Mouse (Mus musculus): Measurements from ENCODE around the gene Maml2. TPM values are rescaled to one million over a fixed set of nuclear protein-coding genes. Genes with fewer than 3 reads are reported as not detected.

Gene Maml2
- polyA plus RNA-seq, 1 experiment from 2014 or later = 10.0 TPM

- H3K36me3 ChIP-seq (replicated peaks) = no peaks in the 10 kb centered on the region
- no peak overlapping the region for H3K4me3 ChIP-seq
- no peak for ATAC-seq (replicated peaks)
- H3K4me2 ChIP-seq = no peak overlapping the region
- no peak overlapping the region for H3K9ac ChIP-seq
- H3K4me1 ChIP-seq = no peaks in the 10 kb centered on the region
- WGBS = 46% methylated on average over 1 of the region's 1 CpGs
- H3K9me3 ChIP-seq = no peaks in the 10 kb centered on the region
- no peak overlapping the region for H3K27ac ChIP-seq
- H3K27me3 ChIP-seq (replicated peaks) = no peaks in the 10 kb centered on the region
These were observed 193.3 kb downstream of the Maml2 start for GRCm38 (mm10) chr9:13491107-13491506.

- no peak overlapping the region for H3K27ac ChIP-seq
- no peak overlapping the region for H3K9ac ChIP-seq
- WGBS = 89% methylated on average over 9 of the region's 9 CpGs
- no peaks in the 10 kb centered on the region for H3K27me3 ChIP-seq (replicated peaks)
- no peaks in the 10 kb centered on the region for H3K4me1 ChIP-seq
- no peak for ATAC-seq (replicated peaks)
- H3K9me3 ChIP-seq = no peaks in the 10 kb centered on the region
- no peak overlapping the region for H3K4me3 ChIP-seq
- no peak overlapping the region for H3K4me2 ChIP-seq
- no peaks in the 10 kb centered on the region for H3K36me3 ChIP-seq (replicated peaks)
These were observed 194.3 kb downstream of the Maml2 start for GRCm38 (mm10) chr9:13491854-13492620.

DNA sequence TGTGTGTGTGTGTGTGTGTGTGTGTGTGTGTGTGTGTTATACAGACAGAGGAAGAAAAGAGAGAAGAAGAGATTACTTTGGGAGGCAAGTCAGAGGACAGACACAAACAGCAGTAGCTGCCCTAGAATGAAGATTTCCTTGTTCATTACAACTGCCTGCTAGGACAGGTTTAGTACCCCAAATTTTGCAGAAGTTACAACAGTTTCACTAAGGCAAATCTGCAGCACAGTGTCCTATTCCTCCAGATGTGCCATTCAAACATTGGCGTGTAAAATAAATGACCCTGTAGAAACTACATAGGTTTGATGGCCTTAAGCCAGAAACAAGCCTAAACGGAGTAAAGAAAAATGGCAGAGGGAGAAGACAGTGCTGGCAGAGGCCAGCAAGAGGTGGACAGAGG is 195.1 kb downstream of the Maml2 start:
- Histone ChIP-seq H3K9me3 (no peaks in the 10 kb centered on the region), H3K36me3 (replicated peaks) (no peaks in the 10 kb centered on the region), H3K4me3 (no peak overlapping the region), H3K4me2 (no peak overlapping the region), H3K27me3 (replicated peaks) (no peaks in the 10 kb centered on the region), H3K9ac (no peak overlapping the region), H3K27ac (no peak overlapping the region), H3K4me1 (no peaks in the 10 kb centered on the region)
- 84% methylated on average over 2 of the region's 2 CpGs for WGBS
- ATAC-seq (replicated peaks) = no peak

DNA sequence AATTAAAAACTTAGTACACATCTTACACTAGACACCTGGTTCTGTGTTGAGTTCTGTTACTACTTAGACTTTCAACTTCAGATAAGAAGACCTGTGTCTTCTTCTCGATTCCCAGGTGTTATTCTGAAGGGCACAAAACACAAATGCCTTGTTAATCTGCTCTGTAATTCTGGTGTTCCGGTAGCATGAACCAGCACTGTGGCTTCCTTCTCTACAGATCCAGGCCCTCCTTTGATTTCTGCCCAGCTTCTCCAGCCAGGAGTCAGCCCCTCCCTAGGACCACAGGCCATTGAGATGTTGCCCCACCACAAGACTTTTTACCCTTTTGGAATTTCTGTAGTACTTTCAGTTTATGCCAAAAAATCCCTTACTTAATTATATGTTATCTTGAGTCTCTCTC is 196.0 kb downstream of the Maml2 start:
- ATAC-seq (replicated peaks) = no peak
- H3K27me3 ChIP-seq (replicated peaks) = no peaks in the 10 kb centered on the region
- no peak overlapping the region for H3K4me3 ChIP-seq
- no peaks in the 10 kb centered on the region for H3K36me3 ChIP-seq (replicated peaks)
- H3K27ac ChIP-seq = no peak overlapping the region
- WGBS = 83% methylated on average over 2 of the region's 2 CpGs
- no peaks in the 10 kb centered on the region for H3K9me3 ChIP-seq
- H3K4me1 ChIP-seq = no peaks in the 10 kb centered on the region
- H3K9ac ChIP-seq = no peak overlapping the region
- no peak overlapping the region for H3K4me2 ChIP-seq

DNA sequence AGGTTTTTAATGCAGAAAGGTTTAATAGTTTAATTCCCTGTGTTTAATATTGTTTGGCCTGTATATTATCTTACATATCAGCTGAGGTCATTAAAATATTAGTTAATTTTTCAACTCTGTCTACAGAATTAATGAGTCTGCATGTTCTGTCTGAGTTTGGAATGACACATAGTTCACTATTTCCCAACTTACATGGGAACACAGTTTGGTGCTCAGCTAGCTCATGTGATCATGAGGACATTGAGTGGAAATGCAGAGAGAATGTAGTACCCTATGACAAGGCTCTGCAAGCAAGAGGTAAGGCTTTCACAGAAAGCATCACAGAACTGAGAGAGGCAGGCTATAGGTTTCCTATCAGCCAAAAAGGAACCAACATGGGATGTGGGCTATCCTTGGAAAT is 197.8 kb downstream of the Maml2 start:
- Histone ChIP-seq H3K27ac (no peak overlapping the region), H3K4me2 (no peak overlapping the region), H3K27me3 (replicated peaks) (no peaks in the 10 kb centered on the region), H3K9me3 (no peaks in the 10 kb centered on the region), H3K4me1 (0 out of 2 replicates have a peak, but pooled peaks cover 2% of the 10 kb centered on the region), H3K36me3 (replicated peaks) (no peaks in the 10 kb centered on the region), H3K9ac (no peak overlapping the region), H3K4me3 (no peak overlapping the region)
- ATAC-seq (replicated peaks) = no peak

DNA sequence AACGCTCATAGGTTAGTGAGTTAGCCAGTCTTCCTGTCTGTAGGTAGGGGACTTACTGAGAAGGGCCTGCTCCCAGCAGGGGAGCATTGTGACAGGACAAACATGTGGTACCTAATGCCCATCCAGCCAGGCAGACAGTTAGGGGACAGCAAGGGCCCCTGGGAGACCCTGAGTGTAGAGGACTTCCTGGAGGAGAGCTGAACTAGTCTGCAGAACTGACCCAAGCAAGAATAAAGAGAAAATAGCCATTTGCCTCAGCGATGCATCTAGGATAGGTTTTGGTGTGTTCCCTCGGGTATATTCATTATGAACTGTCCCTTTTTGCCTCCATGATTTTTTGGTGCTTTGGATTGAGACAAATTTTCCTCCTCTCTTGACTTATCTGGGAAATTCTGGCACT is 199.3 kb downstream of the Maml2 start:
- Histone ChIP-seq H3K4me2 (no peak overlapping the region), H3K27ac (no peak overlapping the region), H3K27me3 (replicated peaks) (no peaks in the 10 kb centered on the region), H3K4me1 (0 out of 2 replicates have a peak, but pooled peaks cover 2% of the 10 kb centered on the region), H3K36me3 (replicated peaks) (no peaks in the 10 kb centered on the region), H3K9ac (no peak overlapping the region), H3K4me3 (no peak overlapping the region), H3K9me3 (no peaks in the 10 kb centered on the region)
- WGBS = 72% methylated on average over 3 of the region's 3 CpGs
- no peak for ATAC-seq (replicated peaks)

GRCm38 (mm10) chr9:13497690-13498333 is 200.1 kb downstream of the Maml2 start:
- H3K4me2 ChIP-seq = no peak overlapping the region
- H3K9me3 ChIP-seq = no peaks in the 10 kb centered on the region
- no peak overlapping the region for H3K4me3 ChIP-seq
- 0 out of 2 replicates have a peak, but pooled peaks have one; percentile 56 for ATAC-seq (replicated peaks)
- H3K36me3 ChIP-seq (replicated peaks) = no peaks in the 10 kb centered on the region
- no peak overlapping the region for H3K27ac ChIP-seq
- WGBS = 75% methylated on average over 7 of the region's 7 CpGs
- H3K27me3 ChIP-seq (replicated peaks) = no peaks in the 10 kb centered on the region
- 0 out of 2 replicates have a peak, but pooled peaks cover 2% of the 10 kb centered on the region for H3K4me1 ChIP-seq
- no peak overlapping the region for H3K9ac ChIP-seq

DNA sequence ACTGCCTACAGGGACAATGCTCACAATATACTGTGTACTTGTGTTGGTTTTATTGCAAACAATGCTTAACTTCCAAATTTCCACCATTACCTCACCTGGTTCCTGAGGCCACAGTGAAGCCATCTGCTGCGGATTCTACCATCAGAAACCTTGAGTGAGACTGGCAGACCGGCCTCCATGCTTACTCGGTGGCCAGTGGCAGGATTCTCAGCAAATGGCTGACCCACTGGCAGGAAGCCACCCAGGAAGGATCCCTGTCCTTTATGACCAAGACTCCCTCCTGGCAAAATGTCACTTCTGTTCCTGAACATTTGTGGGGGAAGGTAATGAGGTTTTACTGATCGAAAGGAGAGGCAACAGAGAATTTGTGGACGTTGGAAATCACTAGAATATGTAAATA is 202.3 kb downstream of the Maml2 start:
- no peaks in the 10 kb centered on the region for H3K27me3 ChIP-seq (replicated peaks)
- no peak overlapping the region for H3K4me2 ChIP-seq
- no peak for ATAC-seq (replicated peaks)
- H3K27ac ChIP-seq = no peak overlapping the region
- no peaks in the 10 kb centered on the region for H3K36me3 ChIP-seq (replicated peaks)
- H3K4me1 ChIP-seq = 0 out of 2 replicates have a peak, but pooled peaks cover 2% of the 10 kb centered on the region
- no peaks in the 10 kb centered on the region for H3K9me3 ChIP-seq
- H3K4me3 ChIP-seq = no peak overlapping the region
- no peak overlapping the region for H3K9ac ChIP-seq
- WGBS = 86% methylated on average over 5 of the region's 5 CpGs

DNA sequence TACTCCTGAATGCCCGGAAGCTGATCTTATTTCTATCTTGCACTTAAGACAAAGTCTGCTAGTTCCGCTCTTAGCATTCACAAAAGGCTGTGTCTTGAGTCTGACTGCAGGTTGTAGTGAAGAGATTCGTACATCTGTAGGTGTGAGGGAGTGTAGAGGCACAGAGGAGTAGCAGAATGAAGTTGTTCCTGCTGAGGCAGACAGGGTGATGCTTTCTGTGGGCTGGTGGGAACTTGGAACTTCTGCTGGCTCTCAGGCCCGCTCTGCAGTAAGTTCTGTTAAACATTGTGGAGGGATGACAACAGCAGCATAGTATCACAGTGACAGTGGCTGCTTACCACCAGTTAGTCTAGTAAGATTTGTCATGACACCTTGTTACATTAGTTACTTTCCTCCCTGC is 207.3 kb downstream of the Maml2 start:
- Histone ChIP-seq H3K36me3 (replicated peaks) (no peaks in the 10 kb centered on the region), H3K4me2 (no peak overlapping the region), H3K4me3 (no peak overlapping the region), H3K9me3 (no peaks in the 10 kb centered on the region), H3K9ac (no peak overlapping the region), H3K27me3 (replicated peaks) (no peaks in the 10 kb centered on the region), H3K27ac (no peak overlapping the region), H3K4me1 (no peaks in the 10 kb centered on the region)
- 91% methylated on average over 4 of the region's 4 CpGs for WGBS
- no peak for ATAC-seq (replicated peaks)

- no peaks in the 10 kb centered on the region for H3K36me3 ChIP-seq (replicated peaks)
- no peaks in the 10 kb centered on the region for H3K4me1 ChIP-seq
- 73% methylated on average over 6 of the region's 6 CpGs for WGBS
- no peak overlapping the region for H3K27ac ChIP-seq
- no peaks in the 10 kb centered on the region for H3K9me3 ChIP-seq
- no peak for ATAC-seq (replicated peaks)
- no peak overlapping the region for H3K9ac ChIP-seq
- H3K4me3 ChIP-seq = no peak overlapping the region
- H3K27me3 ChIP-seq (replicated peaks) = no peaks in the 10 kb centered on the region
- no peak overlapping the region for H3K4me2 ChIP-seq
These were observed 209.4 kb downstream of the Maml2 start for GRCm38 (mm10) chr9:13506956-13507821.

GRCm38 (mm10) chr9:13507822-13508188 is 210.0 kb downstream of the Maml2 start:
- H3K4me1 ChIP-seq = no peaks in the 10 kb centered on the region
- 94% methylated on average over 9 of the region's 9 CpGs for WGBS
- no peaks in the 10 kb centered on the region for H3K9me3 ChIP-seq
- no peak overlapping the region for H3K4me3 ChIP-seq
- ATAC-seq (replicated peaks) = no peak
- no peaks in the 10 kb centered on the region for H3K27me3 ChIP-seq (replicated peaks)
- no peaks in the 10 kb centered on the region for H3K36me3 ChIP-seq (replicated peaks)
- H3K4me2 ChIP-seq = no peak overlapping the region
- H3K27ac ChIP-seq = no peak overlapping the region
- H3K9ac ChIP-seq = no peak overlapping the region

DNA sequence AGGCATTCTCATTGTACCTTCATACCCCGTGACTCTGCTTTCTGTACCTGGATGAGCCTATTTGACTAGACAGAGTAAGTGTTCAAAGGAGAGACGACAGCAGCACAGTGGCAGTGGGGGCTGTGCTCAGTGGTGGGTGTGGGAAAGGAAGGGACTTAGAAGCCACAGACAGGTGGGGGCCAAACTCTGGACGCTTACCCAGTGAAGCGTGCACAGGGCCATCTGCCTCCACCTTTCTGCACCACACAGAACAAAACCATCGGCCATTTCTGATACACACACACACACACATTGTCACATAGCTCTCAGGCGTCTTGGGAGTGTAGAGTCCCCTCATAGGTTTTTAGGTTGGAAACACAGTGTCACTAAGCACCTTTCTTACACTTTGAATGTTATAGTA is 212.0 kb downstream of the Maml2 start:
- Histone ChIP-seq H3K4me3 (no peak overlapping the region), H3K9me3 (no peaks in the 10 kb centered on the region), H3K9ac (no peak overlapping the region), H3K27me3 (replicated peaks) (no peaks in the 10 kb centered on the region), H3K4me2 (no peak overlapping the region), H3K36me3 (replicated peaks) (no peaks in the 10 kb centered on the region), H3K27ac (no peak overlapping the region), H3K4me1 (0 out of 2 replicates have a peak, but pooled peaks cover 2% of the 10 kb centered on the region)
- 83% methylated on average over 6 of the region's 6 CpGs for WGBS
- 0 out of 2 replicates have a peak, but pooled peaks have one; percentile 43 for ATAC-seq (replicated peaks)
